Mouse (Mus musculus) heart, embryonic 12.5 days (tissue): Measurements from ENCODE around the gene Defb39. TPM values are rescaled to one million over a fixed set of nuclear protein-coding genes. Genes with fewer than 3 reads are reported as not detected.

Source experiments
- ATAC-seq: fragments of 200-750 bp; cut with Nextera tagmentation; 2 replicates; pipeline ENCODE4 v1.8.0; 2017; ENCODE audit warnings: moderate TSS enrichment, moderate library complexity; ENCODE audit not compliant: insufficient number of reproducible peaks, low FRiP score
- H3K27ac ChIP-seq: fragments of 300-500 bp; sonication (generic); 2 replicates; pipeline ENCODE4 v1.5.1; 2016; ENCODE audit warnings: mild to moderate bottlenecking, moderate library complexity; ENCODE audit not compliant: poor library complexity, severe bottlenecking
- H3K27me3 ChIP-seq: fragments of 300-500 bp; sonication (generic); replicated peaks from 2 replicates; pipeline ENCODE4 v1.6.1; 2016; ENCODE audit warnings: mild to moderate bottlenecking, moderate library complexity
- H3K36me3 ChIP-seq: fragments of 300-500 bp; sonication (generic); 2 replicates; pipeline ENCODE4 v1.6.1; 2016; ENCODE audit warnings: mild to moderate bottlenecking, moderate library complexity
- H3K4me1 ChIP-seq: fragments of 300-500 bp; sonication (generic); replicated peaks from 2 replicates; pipeline ENCODE4 v1.6.1; 2016; ENCODE audit warnings: mild to moderate bottlenecking
- H3K4me2 ChIP-seq: fragments of 300-500 bp; sonication (generic); 2 replicates; pipeline ENCODE4 v1.6.1; 2016; ENCODE audit warnings: mild to moderate bottlenecking, moderate library complexity
- H3K4me3 ChIP-seq: fragments of 300-500 bp; sonication (generic); 2 replicates; pipeline ENCODE4 v1.5.1; 2016; ENCODE audit warnings: mild to moderate bottlenecking
- H3K9ac ChIP-seq: fragments of 300-500 bp; sonication (generic); 2 replicates; pipeline ENCODE4 v1.6.1; 2016; ENCODE audit warnings: mild to moderate bottlenecking, moderate library complexity
- H3K9me3 ChIP-seq: fragments of 300-500 bp; sonication (generic); replicated peaks from 2 replicates; pipeline ENCODE4 v1.6.1; 2016; ENCODE audit warnings: mild to moderate bottlenecking, moderate library complexity
- WGBS: fragments of 180-500 bp; shearing (Covaris S2); methylation state at CpG from one replicate; pipeline ENCODE4 v1.1.7; 2016; 5-methylcytosine and 5-hydroxymethylcytosine counted together
- polyA plus RNA-seq: library from polyadenylated mRNA; unstranded; fragments of >200 nt; fragmentation: Nextera tagmentation; extraction: Ambion mirVana; gene quantifications from 2 replicates; pipeline ENCODE4 v1.2.1, GENCODE M21; 2016

Gene Defb39
- polyA plus RNA-seq = not detected in 2 replicates

DNA sequence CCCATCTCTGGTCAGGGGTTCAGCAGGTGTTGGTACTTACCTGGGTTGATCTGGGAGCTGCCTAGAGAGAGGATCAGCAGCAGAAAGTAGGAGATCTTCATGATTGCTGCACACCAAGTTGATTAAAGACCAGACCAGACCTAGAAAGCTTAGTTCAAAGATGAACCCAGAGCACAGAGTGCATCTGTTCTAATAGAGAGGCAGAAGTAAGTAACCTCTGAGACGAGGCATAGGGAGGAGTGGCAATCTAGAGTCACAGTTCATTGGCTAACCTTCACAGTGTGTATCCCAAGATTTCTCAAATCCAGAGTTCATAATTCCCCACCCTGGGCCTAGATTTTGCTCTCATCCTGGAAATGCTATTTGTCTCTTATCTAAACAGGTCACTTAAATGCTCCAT lies at the start of gene Defb39:
TSS of gene Defb39 (minus strand) at position 101 of the 400 bp plus-strand sequence.
- Histone ChIP-seq H3K9me3 (peaks cover 6% of the 10 kb centered on the region), H3K4me1 (no peaks in the 10 kb centered on the region), H3K9ac (no peak within 1 kb of the TSS), H3K27ac (no peak within 1 kb of the TSS), H3K36me3 (no peaks in the 10 kb centered on the region), H3K27me3 (no peaks in the 10 kb centered on the region), H3K4me3 (no peak within 1 kb of the TSS), H3K4me2 (no peak within 1 kb of the TSS)
- WGBS = 67% methylated on average over 1 of the region's 1 CpGs
- no peak for ATAC-seq

DNA sequence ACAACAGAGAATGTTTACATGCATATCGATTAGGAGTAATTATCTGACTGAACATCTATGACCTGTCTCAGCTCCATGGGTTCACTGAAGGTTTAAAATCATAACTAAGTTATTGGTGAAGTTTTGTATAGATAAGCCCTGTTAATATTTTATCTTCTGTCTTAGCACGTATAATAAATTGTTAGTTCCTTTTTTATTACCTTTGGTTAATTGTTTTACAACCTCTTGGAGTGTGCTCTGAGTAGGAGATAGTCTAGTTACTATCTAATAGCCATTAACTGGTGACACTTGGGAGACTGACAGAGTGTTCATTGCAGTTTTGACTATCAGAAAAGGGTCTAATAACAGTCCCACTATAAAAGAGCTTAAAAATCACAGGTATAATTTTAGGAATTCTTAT lies 1.4 kb upstream of the Defb39 start:
- 59% methylated on average over 2 of the region's 2 CpGs for WGBS
- no peak overlapping the region for H3K9ac ChIP-seq
- H3K4me2 ChIP-seq = no peak overlapping the region
- H3K27me3 ChIP-seq = no peaks in the 10 kb centered on the region
- H3K27ac ChIP-seq = no peak overlapping the region
- no peaks in the 10 kb centered on the region for H3K4me1 ChIP-seq
- no peak overlapping the region for H3K4me3 ChIP-seq
- no peaks in the 10 kb centered on the region for H3K36me3 ChIP-seq
- H3K9me3 ChIP-seq = peaks cover 6% of the 10 kb centered on the region
- no peak for ATAC-seq

DNA sequence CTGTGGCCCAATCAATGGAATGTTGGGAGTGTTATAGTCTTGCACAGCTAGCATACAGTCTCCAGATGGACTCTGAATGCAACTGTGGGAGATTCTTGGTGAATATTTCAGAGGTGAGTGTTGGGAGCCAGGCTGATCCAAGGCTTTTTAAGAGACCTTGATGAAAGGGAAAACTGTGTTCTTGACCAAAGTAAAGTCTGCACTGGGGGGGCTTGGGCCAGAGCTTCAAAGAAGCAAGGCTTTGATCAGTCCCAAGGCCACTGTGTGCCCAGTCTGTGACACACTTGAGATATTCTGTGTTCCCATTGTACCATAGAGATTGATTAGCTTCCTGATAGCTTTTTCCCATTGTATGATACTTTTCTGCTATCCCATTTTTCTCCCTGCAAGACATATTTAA lies 1.7 kb downstream of the Defb39 start:
- H3K27ac ChIP-seq = no peak overlapping the region
- no peaks in the 10 kb centered on the region for H3K4me1 ChIP-seq
- no peak for ATAC-seq
- peaks cover 6% of the 10 kb centered on the region for H3K9me3 ChIP-seq
- no peak overlapping the region for H3K4me3 ChIP-seq
- no peaks in the 10 kb centered on the region for H3K36me3 ChIP-seq
- H3K27me3 ChIP-seq = no peaks in the 10 kb centered on the region
- H3K9ac ChIP-seq = no peak overlapping the region
- H3K4me2 ChIP-seq = no peak overlapping the region

GRCm38 (mm10) chr8:19045242-19045641 lies 19.4 kb downstream of the Defb39 start:
- WGBS = 86% methylated on average over 14 of the region's 14 CpGs
- H3K27ac ChIP-seq = no peak overlapping the region
- no peaks in the 10 kb centered on the region for H3K36me3 ChIP-seq
- no peak for ATAC-seq
- H3K27me3 ChIP-seq = no peaks in the 10 kb centered on the region
- H3K4me3 ChIP-seq = no peak overlapping the region
- peaks cover 3% of the 10 kb centered on the region; the same call in 1 of the 2 replicates for H3K9me3 ChIP-seq
- H3K4me1 ChIP-seq = no peaks in the 10 kb centered on the region
- H3K4me2 ChIP-seq = no peak overlapping the region
- H3K9ac ChIP-seq = no peak overlapping the region

GRCm38 (mm10) chr8:19026466-19026865 lies 38.1 kb downstream of the Defb39 start, which contains the start of gene Defb38:
Gene Defb38, minus strand, starts transcription at chr8:19026566.
- no peak within 1 kb of the TSS for H3K4me2 ChIP-seq

More at GRCm38 (mm10) chr8:19026466-19026865, 38.1 kb downstream of the Defb39 start, which contains the start of gene Defb38:
- WGBS = 73% methylated on average over 1 of the region's 1 CpGs
- Histone ChIP-seq H3K27me3 (no peaks in the 10 kb centered on the region), H3K4me3 (no peak within 1 kb of the TSS), H3K4me1 (no peaks in the 10 kb centered on the region), H3K27ac (no peak within 1 kb of the TSS), H3K36me3 (no peaks in the 10 kb centered on the region), H3K9ac (no peak within 1 kb of the TSS), H3K9me3 (no peaks in the 10 kb centered on the region)
- no peak for ATAC-seq

Other genes starting within 250 kb of the Defb39 start
- gene Defb40, start 86.6 kb downstream of the Defb39 start, polyA plus RNA-seq = not detected in 2 replicates
- not detected in 2 replicates for gene Defb37, start 73.8 kb downstream of the Defb39 start, polyA plus RNA-seq
- gene Defb38, start 38.2 kb downstream of the Defb39 start, polyA plus RNA-seq = not detected in 2 replicates
- gene Defb12, start 50.0 kb upstream of the Defb39 start, polyA plus RNA-seq = not detected in 2 replicates
- not detected in 2 replicates for gene Defb34, start 58.9 kb upstream of the Defb39 start, polyA plus RNA-seq
- gene Gm45826, start 76.0 kb upstream of the Defb39 start, polyA plus RNA-seq = not detected in 2 replicates
- not detected in 2 replicates for gene Defb14, start 129.5 kb upstream of the Defb39 start, polyA plus RNA-seq
- gene Defb4, start 133.9 kb upstream of the Defb39 start, polyA plus RNA-seq = not detected in 2 replicates
- gene Defb6, start 160.7 kb upstream of the Defb39 start, polyA plus RNA-seq = not detected in 2 replicates
- gene Defb46, start 175.1 kb upstream of the Defb39 start, polyA plus RNA-seq = not detected in 2 replicates
- not detected in 2 replicates for gene Defb5, start 182.8 kb upstream of the Defb39 start, polyA plus RNA-seq
- not detected in 2 replicates for gene Defb3, start 228.6 kb upstream of the Defb39 start, polyA plus RNA-seq